Mouse (Mus musculus) heart, adult 8-10 months (tissue): Measurements from ENCODE around the gene Sord. TPM values are rescaled to one million over a fixed set of nuclear protein-coding genes. Genes with fewer than 3 reads are reported as not detected.
"Not testable (repeated sequence)": the region's sequence is repeated elsewhere in the genome, so short reads cannot be mapped to it uniquely, and the experiment has no call there.

ENCODE experiments used
- DNase-seq: peaks from one replicate; pipeline ENCODE4 v3.0.0; 2022; ENCODE audit warnings: low spot score
- total RNA-seq, 4 experiments: library from RNA; stranded (reverse); gene quantifications; 2 replicates each; pipeline ENCODE4 v1.2.4; 2022

Sord gene
- 100 to 1,000 TPM; 182 to 228 (median 200) TPM for total RNA-seq

DNA sequence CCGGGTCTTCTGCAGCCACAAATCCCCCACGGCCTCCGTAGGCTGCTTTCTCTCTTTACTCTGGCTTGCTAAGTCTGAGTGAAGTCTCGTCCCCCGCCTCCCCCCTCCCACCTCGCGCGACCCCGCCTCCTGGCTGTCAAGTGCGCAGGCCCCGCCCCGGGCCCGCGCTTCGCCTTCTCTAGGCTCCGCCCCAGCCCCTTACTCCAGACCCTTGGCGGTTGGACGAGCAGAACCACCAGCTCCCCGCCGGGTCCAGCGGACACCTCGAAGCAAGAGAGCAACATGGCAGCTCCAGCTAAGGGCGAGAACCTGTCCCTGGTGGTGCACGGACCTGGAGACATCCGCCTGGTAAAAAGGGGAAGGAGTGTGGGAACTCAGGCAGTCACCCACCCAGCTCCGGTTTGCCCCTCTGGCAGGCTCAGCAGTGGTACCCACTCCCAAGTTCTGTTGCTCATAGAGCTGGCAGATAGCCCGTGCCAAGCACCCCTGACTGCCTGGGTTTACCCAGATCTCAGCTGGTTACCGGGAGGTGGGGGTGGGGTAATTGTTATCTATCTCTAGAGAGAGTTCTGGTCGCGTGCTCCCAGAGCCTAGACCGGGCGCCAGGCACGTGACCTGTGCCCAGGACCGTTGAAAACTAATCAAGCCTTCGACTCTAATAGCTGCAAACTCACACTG, at the start of gene Sord:
TSS of gene Sord (plus strand) at position 139 of the 678 bp plus-strand sequence.
- peak; percentile 58 for DNase-seq

DNA sequence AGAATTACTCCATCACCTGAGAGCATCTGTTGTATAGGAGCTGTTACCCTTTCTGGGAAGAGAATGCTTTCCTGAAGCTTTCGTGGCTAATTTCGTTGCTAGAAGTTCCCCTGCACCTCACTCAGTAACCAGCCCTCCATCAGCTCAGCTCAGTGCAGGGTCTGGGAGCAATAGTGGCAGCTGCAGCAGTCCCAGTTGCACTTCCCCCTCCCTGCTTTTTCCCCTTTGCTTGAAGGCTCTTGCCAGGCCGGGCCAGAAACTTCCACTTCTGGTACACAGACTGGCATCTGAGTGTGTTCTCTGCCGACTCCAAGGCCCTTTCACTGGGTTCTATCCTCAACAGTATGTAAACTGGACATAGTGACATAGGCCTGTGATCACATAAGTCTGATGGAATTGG, 49.5 kb upstream of the Sord start:
- no peak for DNase-seq

DNA sequence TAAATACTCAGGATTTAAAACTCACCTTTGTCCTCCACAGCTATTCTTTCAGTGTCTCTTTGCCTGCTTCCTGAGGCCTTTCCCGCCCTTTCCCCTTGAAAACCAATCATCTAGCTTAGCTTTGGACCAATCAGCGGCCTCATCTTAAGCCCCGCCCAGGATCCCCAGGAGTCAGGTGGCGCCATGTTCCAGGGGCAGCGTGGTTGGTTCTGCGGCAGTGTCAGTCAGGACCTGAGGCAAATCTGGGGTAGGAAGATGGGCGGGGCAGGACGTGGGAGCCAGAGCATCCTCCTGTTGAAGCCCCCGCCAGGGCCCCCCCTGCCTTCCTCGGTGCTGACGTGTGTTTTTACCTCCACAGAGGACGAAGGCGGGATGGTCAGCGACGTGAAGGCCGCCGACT, 48.4 kb upstream of the Sord start, which contains the start of the genes Patl2 and Terb2:
TSS of gene Patl2 (minus strand) at position 84 of the 400 bp plus-strand sequence.
TSS of gene Terb2 (plus strand) at position 167 of the 400 bp plus-strand sequence.
- DNase-seq: no peak

DNA sequence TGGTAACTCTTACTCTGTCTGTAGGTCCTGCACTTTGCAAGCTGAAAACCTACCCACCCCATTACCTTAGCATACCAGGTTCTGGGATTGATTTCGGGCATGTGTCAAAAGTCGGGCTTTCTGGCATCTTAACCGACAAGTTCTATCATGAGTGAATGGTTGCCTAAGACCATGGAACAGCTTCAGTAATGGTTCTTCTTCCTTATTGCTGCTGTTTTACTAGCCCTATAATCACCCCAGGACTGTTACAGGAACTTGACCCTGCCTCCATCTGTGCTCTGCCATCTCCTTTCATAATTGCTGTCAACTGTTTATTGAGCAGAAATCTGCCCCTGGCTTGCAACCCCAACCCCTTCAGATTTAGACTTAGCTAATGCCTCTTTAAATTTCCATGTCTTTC, 47.8 kb upstream of the Sord start:
- no peak for DNase-seq

DNA sequence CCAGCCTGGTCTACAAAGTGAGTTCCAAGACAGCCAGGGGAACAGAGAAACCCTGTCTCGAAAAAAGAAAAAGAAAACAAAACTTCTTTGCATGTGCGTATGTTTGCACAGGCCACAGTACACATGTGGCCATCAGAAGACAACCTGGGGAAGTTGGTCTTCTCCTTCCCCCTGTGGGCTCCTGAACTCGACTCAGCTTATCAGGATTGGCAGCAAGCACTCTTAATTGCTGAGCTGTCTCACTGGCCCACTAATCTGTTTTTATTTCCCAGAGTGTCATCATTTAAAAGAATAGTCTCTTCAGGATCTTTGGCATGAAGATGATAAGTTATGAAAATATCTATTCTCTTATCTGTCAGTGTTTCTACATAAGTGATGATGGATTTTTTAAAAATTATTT, 42.7 kb upstream of the Sord start:
- no peak for DNase-seq

DNA sequence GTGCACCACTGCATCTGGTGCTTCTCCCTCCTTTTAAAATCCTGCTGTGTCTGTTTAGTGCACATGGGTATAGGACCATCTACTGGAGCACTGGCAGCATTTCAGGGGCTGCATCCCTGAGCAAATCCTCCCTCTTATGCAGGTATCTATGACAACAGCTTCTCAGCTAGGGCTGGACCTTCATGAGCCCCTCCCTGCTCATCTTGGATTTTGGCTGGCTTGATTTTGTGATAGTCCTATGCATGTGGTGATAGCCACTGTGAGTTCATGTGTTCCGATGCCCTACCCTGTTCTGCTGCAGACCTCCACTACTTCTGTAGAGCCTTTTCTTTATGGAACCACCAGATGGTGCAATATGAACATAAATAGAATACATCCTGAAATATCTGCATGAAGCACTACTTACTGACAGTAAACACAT, 40.0 kb upstream of the Sord start:
- DNase-seq: peak; percentile 38

DNA sequence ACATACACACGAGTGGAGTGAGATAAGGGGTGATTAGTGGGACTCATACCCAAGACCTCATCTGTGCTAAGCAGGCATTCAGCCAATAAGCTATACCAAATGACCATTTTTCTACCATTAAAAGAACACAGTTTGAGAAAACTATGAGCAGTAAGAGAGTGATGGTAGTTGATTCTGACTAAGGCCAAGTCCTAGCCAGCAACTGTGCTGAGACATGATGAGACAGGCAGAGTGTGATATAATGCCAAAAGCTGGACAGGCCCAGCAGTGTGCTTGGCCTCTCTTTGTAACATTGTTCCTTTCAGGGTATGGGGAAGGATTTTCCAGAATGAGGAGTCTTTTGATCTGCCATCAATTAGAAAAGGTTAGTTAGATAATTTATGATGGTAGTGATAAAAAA, 33.0 kb upstream of the Sord start:
- no peak for DNase-seq

DNA sequence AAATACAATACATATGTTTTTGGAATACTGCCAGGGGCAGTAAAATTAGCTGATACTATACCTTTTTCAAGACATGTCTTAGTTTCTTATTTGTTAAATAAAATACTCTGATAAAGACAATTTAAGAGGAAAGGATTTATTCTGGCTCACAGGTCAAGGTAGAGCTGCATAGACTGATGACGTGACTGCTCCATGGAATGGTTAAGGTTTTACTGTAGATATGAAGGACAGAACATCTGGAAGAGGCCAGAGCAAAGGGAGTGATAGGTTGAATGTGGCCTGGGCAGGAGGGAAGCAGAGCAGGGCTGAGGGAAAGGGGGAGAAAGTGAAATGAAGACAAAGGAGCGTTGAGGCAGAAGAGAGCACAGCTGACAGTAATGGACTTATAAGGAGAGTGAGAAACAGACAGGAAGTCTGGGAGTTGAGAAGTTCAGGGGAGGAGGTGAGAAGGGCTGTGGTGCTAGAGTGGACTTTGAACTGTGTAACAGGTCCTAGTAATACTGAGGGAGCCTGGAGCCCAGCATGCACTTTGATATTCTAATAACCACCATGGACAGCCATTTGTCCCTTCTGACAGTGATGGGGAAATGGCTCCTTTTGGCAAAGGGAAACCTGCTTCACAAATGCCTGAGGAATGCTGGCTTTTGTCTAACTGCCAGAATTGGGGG, 28.0 kb upstream of the Sord start:
- no peak for DNase-seq

DNA sequence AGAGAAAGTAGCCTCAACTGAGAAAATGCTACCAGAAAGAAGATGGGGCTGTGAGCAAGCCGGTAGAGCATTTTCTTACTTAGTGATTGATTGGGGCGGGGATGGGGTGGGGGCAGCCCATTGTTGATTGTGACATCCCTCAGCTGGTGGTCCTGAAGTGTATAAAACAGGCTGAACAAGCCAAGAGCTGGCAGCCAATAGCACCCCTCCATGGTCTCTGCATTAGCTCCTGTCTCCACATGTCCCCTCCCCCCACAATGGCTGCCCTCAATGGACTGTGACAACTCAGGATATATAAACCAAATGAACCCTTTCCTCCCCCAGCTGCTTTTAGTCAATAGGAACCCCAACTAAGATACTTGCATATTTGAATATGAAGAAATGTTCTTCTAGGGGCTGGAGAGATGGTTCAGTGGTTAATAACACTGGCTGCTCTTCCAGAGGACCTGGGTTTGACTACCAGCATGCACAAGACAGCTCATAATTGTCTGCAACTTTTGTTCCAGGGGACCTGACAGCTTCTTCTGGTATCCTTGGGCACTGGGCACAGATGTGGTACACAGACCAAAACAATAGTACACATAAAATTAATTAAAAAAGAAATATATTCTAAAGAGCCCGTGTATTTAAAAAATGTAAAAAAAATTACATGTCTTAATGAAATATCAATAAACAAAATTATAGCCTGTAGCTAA, 23.9 kb upstream of the Sord start:
- DNase-seq: no peak

- not testable (repeated sequence) for DNase-seq
Measured at GRCm38 (mm10) chr2:122217075-122217474, 17.5 kb upstream of the Sord start.

DNA sequence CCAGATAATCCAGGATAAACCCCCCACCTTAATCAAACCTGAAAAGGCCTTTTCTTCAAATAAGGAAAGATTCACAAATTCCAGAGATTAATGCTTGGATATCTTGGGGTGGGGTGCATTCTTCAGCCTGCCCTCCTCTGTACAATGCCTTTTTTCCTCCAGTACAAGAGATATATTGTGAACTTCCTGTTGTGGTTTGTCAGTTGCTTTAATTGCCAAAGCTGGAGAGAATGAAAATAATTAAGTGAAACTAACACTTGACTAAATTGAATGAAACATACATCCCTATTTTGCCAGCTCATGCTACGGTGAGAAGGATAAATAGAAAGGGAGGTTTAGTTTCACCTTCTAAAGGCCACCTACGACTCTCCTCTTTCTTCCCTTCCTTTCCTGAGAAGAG, 16.3 kb upstream of the Sord start:
- DNase-seq: no peak

DNA sequence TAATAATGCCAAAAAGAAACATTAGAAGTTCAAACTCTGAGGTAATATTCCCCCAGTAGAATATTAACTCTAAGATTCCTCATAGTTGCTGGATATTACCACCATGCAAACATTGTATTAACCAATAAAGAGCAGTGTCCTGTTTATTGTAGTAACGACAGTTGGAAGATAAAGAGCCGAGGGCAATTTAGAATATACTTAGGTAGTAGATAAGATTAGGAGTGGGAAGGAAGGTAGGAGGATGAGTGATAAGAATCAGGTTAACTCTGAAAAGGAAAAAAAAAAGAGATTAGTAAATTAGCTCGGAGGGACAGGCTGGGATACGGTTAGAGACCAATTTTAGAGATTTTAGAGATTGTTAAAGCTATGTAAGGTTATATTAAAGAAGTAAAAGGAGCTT, 13.2 kb upstream of the Sord start:
- DNase-seq: no peak

- no peak for DNase-seq
Measured at GRCm38 (mm10) chr2:122221798-122222197, 12.8 kb upstream of the Sord start.

DNA sequence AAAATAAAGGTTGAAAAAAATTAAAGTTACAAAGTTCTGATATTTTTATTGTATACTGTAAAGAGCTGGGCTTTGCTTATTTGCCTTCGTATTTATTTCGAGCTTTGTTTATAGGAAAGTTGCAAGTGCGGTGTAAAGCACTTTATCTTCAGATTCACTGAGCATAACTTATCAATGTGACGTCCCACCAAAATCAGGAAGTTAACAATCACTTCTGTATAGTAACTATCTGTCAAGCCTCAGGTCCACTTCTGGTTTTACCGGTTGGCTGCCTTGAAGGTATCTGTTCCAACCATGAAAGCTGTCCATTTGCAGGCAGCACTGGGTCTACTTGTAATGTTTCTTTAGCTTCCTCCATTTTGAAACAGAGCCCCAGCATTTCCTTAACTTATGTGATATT, 12.3 kb upstream of the Sord start:
- DNase-seq: no peak

GRCm38 (mm10) chr2:122223654-122224053, 10.9 kb upstream of the Sord start:
- DNase-seq: no peak

DNA sequence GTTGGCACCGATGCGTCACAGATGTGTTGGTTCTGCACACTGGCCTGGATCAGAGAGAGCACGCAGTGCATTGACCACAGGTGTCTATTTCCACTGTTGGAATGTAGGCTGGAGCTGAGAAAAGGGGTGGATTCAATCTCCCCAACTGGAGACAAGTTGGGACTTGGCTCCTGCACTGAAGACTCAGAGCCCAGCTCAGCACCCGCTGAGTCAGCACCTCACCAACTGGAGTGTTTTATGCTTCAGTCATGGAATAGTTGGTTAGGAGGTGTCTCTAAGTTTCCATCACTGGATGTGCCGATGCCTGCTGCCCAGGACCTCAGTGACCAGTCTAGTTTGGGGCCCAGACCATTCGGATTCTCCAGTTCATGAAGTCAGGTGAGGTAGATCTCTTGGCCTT, 4.2 kb upstream of the Sord start:
- no peak for DNase-seq

- DNase-seq: no peak
Measured at GRCm38 (mm10) chr2:122231616-122232015, 2.9 kb upstream of the Sord start.

GRCm38 (mm10) chr2:122233341-122233740, 1.2 kb upstream of the Sord start:
- DNase-seq: no peak

DNA sequence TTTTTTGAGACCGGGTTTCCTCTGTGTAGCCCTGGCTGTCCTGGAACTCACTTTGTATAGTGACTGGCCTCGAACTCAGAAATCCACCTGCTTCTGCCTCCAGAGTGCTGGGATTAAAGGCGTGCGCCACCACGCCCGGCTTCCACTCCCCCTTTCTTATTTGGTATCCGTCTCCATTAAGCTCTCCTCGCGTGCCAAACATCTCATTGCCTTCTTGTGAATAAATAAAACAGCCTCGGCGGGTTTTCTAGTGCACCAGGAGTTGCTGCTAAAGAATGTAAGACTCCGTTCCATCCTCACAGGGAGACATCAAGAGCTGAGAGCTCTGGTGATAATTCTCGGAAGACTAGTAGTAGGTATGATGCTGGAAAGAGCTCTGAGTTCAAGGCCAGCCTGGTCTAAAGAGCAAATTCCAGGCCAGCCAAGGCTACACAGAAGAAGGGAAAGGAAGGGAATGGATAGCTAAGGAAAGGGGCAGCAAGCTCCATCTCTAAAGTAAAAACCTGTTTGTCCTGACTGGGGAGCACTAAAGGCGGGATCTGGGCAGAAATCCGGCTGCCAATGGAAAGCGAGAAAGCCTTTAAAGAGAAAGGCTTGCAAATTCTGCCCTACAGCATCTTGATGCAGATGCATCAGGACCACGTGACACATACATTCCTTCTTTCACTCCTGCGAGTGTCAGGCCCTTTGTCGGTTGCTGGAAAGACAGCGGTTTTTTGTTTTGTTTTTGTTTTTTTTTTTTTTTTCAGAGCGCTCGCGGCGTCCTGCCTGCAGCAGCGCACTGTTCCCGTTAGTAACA, 591 bp upstream of the Sord start:
- DNase-seq: peak; percentile 23

DNA sequence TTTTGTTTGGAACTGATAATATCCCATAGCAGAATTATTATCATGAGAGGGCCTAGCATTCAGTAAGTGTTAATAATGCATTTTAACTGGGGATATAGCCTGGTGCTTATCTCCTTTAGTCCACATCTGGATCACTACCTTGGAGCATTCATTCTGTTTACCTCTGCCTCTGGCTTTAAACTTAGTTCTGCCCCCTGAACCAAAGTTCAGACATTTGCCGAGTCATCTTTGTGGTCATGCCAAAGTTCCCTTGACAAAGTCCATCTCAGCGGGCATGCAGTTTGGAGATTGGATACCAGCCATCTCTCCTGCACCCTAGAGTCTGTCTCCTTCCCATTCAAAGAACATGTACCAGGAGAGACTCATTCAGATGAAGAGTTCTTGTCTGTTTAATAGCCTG, 876 bp downstream of the Sord start:
- DNase-seq: no peak

DNA sequence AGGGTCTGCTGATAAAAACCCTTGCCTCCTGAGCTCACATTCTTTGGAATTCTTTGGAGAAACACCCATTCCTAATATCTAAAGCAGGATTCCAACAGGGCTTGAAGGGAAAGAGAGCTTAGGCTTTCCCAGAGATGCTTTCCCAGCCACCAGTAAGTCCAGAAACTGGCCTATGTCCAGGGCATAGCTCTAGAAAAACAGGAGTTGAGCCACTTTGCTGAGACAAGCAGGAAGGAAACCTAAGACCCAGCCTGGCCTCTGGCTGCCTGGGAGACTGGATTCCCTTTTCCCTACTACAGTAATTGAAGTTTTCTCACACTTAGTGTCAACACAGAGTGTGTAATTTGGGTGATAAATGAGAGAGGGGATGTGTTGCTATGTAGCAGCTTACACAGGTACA, 1.8 kb downstream of the Sord start:
- DNase-seq: no peak

DNA sequence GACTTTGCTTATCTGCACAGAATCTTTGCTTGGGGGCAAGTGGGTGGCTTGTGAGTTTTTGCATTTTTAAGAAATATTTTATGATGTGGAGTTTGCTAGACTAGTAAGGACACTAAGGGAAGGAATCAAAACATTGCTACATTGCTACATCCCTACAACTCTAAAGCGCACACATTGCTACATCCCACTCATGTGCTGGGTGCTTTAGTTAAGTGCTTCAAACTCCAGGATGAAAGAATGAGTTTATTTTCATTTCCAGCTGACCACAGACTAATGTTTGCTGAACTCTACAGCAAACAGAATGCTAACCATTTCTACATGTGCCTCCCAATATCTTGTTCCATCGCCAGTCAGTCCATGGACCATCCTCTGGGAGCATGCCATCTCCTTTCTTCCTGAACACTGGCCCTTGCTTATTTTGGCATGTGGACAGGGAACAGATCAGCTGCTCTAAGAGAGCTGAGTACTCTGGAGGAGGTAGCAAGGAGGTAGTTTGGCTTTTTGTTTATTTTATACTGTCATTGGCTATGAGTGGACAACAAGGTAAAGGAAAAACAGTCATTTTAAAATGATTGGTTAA, 3.4 kb downstream of the Sord start:
- DNase-seq: no peak
